18 mouse cellular contexts compared by ENCODE assay signal in the genomic region with DNA sequence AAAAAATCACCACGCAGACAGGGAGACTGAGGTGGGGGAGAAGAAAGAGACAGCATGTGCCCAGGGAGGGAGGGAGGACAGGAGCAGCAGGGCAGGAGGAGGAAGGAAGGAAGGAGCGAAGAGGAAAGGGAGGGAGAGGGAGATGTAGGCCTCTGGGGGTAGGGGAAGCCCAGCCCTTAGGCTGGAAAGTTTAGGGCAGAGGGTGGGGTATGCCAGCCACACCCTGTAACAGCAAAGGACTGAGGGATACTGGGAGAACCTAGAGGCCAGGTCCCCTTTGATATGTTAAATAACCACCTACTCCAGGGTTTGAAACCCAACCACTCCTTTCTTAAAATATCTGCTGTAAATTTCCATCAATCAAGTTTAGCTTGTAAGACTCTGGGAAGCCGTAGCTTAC. TPM values are rescaled to one million over a fixed set of nuclear protein-coding genes. Genes with fewer than 3 reads are reported as not detected.
DNase-seq lines count a peak whose midpoint lies in the region; ATAC-seq and TF ChIP-seq lines count a peak whose summit lies in the region.
"Had no signal": no experiment of that assay in that cellular context is flagged by ENCODE, and none has a peak within 500 bp of the region (broad histone marks: within the 10 kb centered on the region; RNA-seq: fewer than 3 reads in every experiment).

No protein-coding gene starts in this region.

- TF ChIP-seq EP300 in ES-Bruce4 (IDR thresholded peaks at IDR 0.05; ENCODE audit: insufficient read depth, low read depth, low read length): peak; percentile 96

- peak; percentile 98 for DNase-seq in R1 (ENCODE audit: low read depth, low spot score)
- no peak for DNase-seq in layer of hippocampus, adult 11-12 months (ENCODE audit: low spot score)
- DNase-seq: adrenal gland, postnatal 10 days; cerebellum, adult 11 months; cerebellum, adult 9-10 months; cerebellum, postnatal 25 days; gastrocnemius, postnatal 36 days; heart, adult 2 months had no signal

- no peak overlapping the region for H3K27ac ChIP-seq in intestine, embryonic 15.5 days
- no peak overlapping the region for H3K27ac ChIP-seq in intestine, postnatal 0 days (ENCODE audit: low read depth, low read length)
- peak overlapping the region; percentile 96 for H3K27ac ChIP-seq in ES-Bruce4 (ENCODE audit: insufficient read depth, low read length)
- no peak overlapping the region for H3K27ac ChIP-seq in midbrain, embryonic 13.5 days
- H3K27ac ChIP-seq: embryonic facial prominence, embryonic 12.5 days; forebrain, embryonic 15.5 days; heart, adult 2 months had no signal

- no peak overlapping the region for H3K4me2 ChIP-seq in intestine, embryonic 15.5 days (replicated peaks)
- H3K4me2 ChIP-seq in intestine, postnatal 0 days (replicated peaks; ENCODE audit: low read depth): no peak overlapping the region
- no peak overlapping the region for H3K4me2 ChIP-seq in midbrain, embryonic 13.5 days (replicated peaks)
- H3K4me2 ChIP-seq: embryonic facial prominence, embryonic 12.5 days; forebrain, embryonic 15.5 days; heart, embryonic 11.5 days had no signal

- no peak overlapping the region for H3K9ac ChIP-seq in intestine, embryonic 15.5 days
- no peak overlapping the region for H3K9ac ChIP-seq in intestine, postnatal 0 days (ENCODE audit: low read depth, low read length)
- no peak overlapping the region for H3K9ac ChIP-seq in ES-Bruce4 (ENCODE audit: low read depth, poor library complexity, severe bottlenecking)
- no peak overlapping the region for H3K9ac ChIP-seq in midbrain, embryonic 13.5 days (replicated peaks)
- H3K9ac ChIP-seq: embryonic facial prominence, embryonic 12.5 days; forebrain, embryonic 15.5 days had no signal

- H3K36me3 ChIP-seq in intestine, embryonic 15.5 days: no peaks in the 10 kb centered on the region
- no peaks in the 10 kb centered on the region; the same call in 1 of the 2 replicates for H3K36me3 ChIP-seq in intestine, postnatal 0 days (ENCODE audit: control insufficient read depth, insufficient read depth)
- 0 out of 2 replicates have a peak, but pooled peaks cover 2% of the 10 kb centered on the region for H3K36me3 ChIP-seq in ES-Bruce4 (ENCODE audit: control insufficient read depth, insufficient read depth, low read length, poor library complexity, severe bottlenecking)
- H3K36me3 ChIP-seq in midbrain, embryonic 13.5 days: no peaks in the 10 kb centered on the region
- H3K36me3 ChIP-seq: embryonic facial prominence, embryonic 12.5 days; forebrain, embryonic 15.5 days had no signal

- H3K4me3 ChIP-seq in intestine, embryonic 15.5 days (replicated peaks): no peak overlapping the region
- no peak overlapping the region for H3K4me3 ChIP-seq in intestine, postnatal 0 days (ENCODE audit: low read depth, low read length)
- H3K4me3 ChIP-seq in ES-Bruce4 (ENCODE audit: low read depth, low read length): no peak overlapping the region
- H3K4me3 ChIP-seq in midbrain, embryonic 13.5 days (replicated peaks): no peak overlapping the region
- H3K4me3 ChIP-seq: embryonic facial prominence, embryonic 12.5 days; forebrain, embryonic 15.5 days; heart, adult 2 months had no signal

- TF ChIP-seq POLR2A in ES-Bruce4 (IDR thresholded peaks at IDR 0.05; ENCODE audit: insufficient read depth, low read length): no peak

- no peaks in the 10 kb centered on the region for H3K27me3 ChIP-seq in intestine, embryonic 15.5 days (replicated peaks)
- no peaks in the 10 kb centered on the region for H3K27me3 ChIP-seq in intestine, postnatal 0 days (replicated peaks; ENCODE audit: control insufficient read depth, insufficient read depth, low read length)
- H3K27me3 ChIP-seq in ES-Bruce4 (ENCODE audit: control insufficient read depth, insufficient read depth, low read length, poor library complexity, severe bottlenecking): no peaks in the 10 kb centered on the region
- H3K27me3 ChIP-seq in midbrain, embryonic 13.5 days: no peaks in the 10 kb centered on the region
- H3K27me3 ChIP-seq: CH12.LX; embryonic facial prominence, embryonic 12.5 days; forebrain, embryonic 15.5 days; Patski had no signal

- 64% methylated on average over 3 of the region's 3 CpGs for WGBS in intestine, embryonic 15.5 days
- WGBS in intestine, postnatal 0 days: 51% methylated on average over 3 of the region's 3 CpGs
- 62% methylated on average over 3 of the region's 3 CpGs for WGBS in midbrain, embryonic 13.5 days

- no peak for TF ChIP-seq CTCF in intestine, postnatal 0 days (IDR thresholded peaks at IDR 0.05; ENCODE audit: low read depth)
- no peak for TF ChIP-seq CTCF in ES-Bruce4 (IDR thresholded peaks at IDR 0.05; ENCODE audit: low read depth, low read length)

- H3K9me3 ChIP-seq in intestine, embryonic 15.5 days: no peaks in the 10 kb centered on the region
- no peaks in the 10 kb centered on the region for H3K9me3 ChIP-seq in intestine, postnatal 0 days (ENCODE audit: control insufficient read depth)
- H3K9me3 ChIP-seq in ES-Bruce4 (replicated peaks; ENCODE audit: control insufficient read depth, insufficient read depth, low read length, poor library complexity, severe bottlenecking): peaks cover 4% of the 10 kb centered on the region; the same call in 1 of the 2 replicates
- no peaks in the 10 kb centered on the region for H3K9me3 ChIP-seq in midbrain, embryonic 13.5 days
- H3K9me3 ChIP-seq: embryonic facial prominence, embryonic 12.5 days; forebrain, embryonic 15.5 days had no signal

- no peaks in the 10 kb centered on the region for H3K4me1 ChIP-seq in intestine, embryonic 15.5 days (replicated peaks)
- 0 out of 2 replicates have a peak, but pooled peaks cover 5% of the 10 kb centered on the region for H3K4me1 ChIP-seq in intestine, postnatal 0 days (replicated peaks; ENCODE audit: control insufficient read depth, insufficient read depth, low read length)
- peaks cover 10% of the 10 kb centered on the region for H3K4me1 ChIP-seq in ES-Bruce4 (ENCODE audit: control insufficient read depth, insufficient read depth, low read length)
- H3K4me1 ChIP-seq in midbrain, embryonic 13.5 days (replicated peaks): no peaks in the 10 kb centered on the region
- H3K4me1 ChIP-seq: embryonic facial prominence, embryonic 12.5 days; forebrain, embryonic 15.5 days had no signal

- peak; percentile 55 for ATAC-seq in intestine, embryonic 15.5 days
- no peak for ATAC-seq in intestine, postnatal 0 days
- no peak for ATAC-seq in midbrain, embryonic 13.5 days
- ATAC-seq: forebrain, embryonic 15.5 days; hindbrain, embryonic 16.5 days; Patski had no signal

RNA-seq across cellular contexts. Expression of a gene that starts 16.0 kb away (rescaled TPM):
- polyA plus RNA-seq in intestine, embryonic 15.5 days (2015; fragmentation: Nextera tagmentation; extraction: Ambion mirVana): 15.4 and 15.6 TPM in 2 replicates
- 25.6 and 25.9 TPM in 2 replicates for polyA plus RNA-seq in intestine, postnatal 0 days (2015; fragmentation: Nextera tagmentation; extraction: Ambion mirVana)
- 1.5 and 1.7 TPM in 2 replicates for polyA plus RNA-seq in ES-Bruce4 (2011; ENCODE audit: insufficient read depth, insufficient read length, low read depth, missing spikeins)
- 0.61 and 0.87 TPM in 2 replicates for polyA plus RNA-seq in midbrain, embryonic 13.5 days (2015; fragmentation: Nextera tagmentation; extraction: Ambion mirVana)

RNA-seq across cellular contexts. Expression of a gene that starts 38.0 kb away (rescaled TPM):
- polyA plus RNA-seq in intestine, embryonic 15.5 days (2015; fragmentation: Nextera tagmentation; extraction: Ambion mirVana): 13.5 and 13.7 TPM in 2 replicates
- polyA plus RNA-seq in intestine, postnatal 0 days (2015; fragmentation: Nextera tagmentation; extraction: Ambion mirVana): 10.0 and 11.7 TPM in 2 replicates
- 3.8 and 6.6 TPM in 2 replicates for polyA plus RNA-seq in ES-Bruce4 (2011; ENCODE audit: insufficient read depth, insufficient read length, low read depth, missing spikeins)
- polyA plus RNA-seq in midbrain, embryonic 13.5 days (2015; fragmentation: Nextera tagmentation; extraction: Ambion mirVana): 15.7 and 16.7 TPM in 2 replicates
